Mouse (Mus musculus): Measurements from ENCODE around the gene Pcgf6.

Gene Pcgf6

GRCm38 (mm10) chr19:47050271-47051032 lies at the start of gene Pcgf6:
TSS of gene Pcgf6 (minus strand) at chr19:47050906.
- DNase-seq, result peak; percentile 81

- peak; percentile 95 for DNase-seq
Measured at GRCm38 (mm10) chr19:47090550-47091156, 39.9 kb upstream of the Pcgf6 start, which contains the start of the genes Usmg5 and Pdcd11. TSS of gene Usmg5 (minus strand) at chr19:47090647. TSS of gene Pdcd11 (plus strand) at chr19:47090768.

GRCm38 (mm10) chr19:47089718-47090525 lies 39.2 kb upstream of the Pcgf6 start:
- peak; percentile 15 for DNase-seq

GRCm38 (mm10) chr19:47088226-47088625 lies 37.5 kb upstream of the Pcgf6 start:
- DNase-seq, result no peak

- peak; percentile 82 for DNase-seq
Measured at GRCm38 (mm10) chr19:47067924-47068611, 17.4 kb upstream of the Pcgf6 start.

- peak; percentile 97 for DNase-seq
Measured at GRCm38 (mm10) chr19:47067096-47067882, 16.6 kb upstream of the Pcgf6 start, which contains the start of gene Taf5. TSS of gene Taf5 (plus strand) at chr19:47067746.

GRCm38 (mm10) chr19:47065860-47066259 lies 15.2 kb upstream of the Pcgf6 start:
- DNase-seq, result no peak

GRCm38 (mm10) chr19:47057684-47058083 lies 7.0 kb upstream of the Pcgf6 start:
- DNase-seq, result no peak

GRCm38 (mm10) chr19:47053471-47053870 lies 2.8 kb upstream of the Pcgf6 start:
- no peak for DNase-seq

- DNase-seq, result no peak
Measured at GRCm38 (mm10) chr19:47052927-47053326, 2.2 kb upstream of the Pcgf6 start.

- no peak for DNase-seq
Measured at GRCm38 (mm10) chr19:47049840-47050239, 866 bp downstream of the Pcgf6 start.

GRCm38 (mm10) chr19:47049061-47049460 lies 1.6 kb downstream of the Pcgf6 start:
- no peak for DNase-seq

- no peak for DNase-seq
Measured at GRCm38 (mm10) chr19:47047236-47047833, 3.4 kb downstream of the Pcgf6 start.

- no peak for DNase-seq
Measured at GRCm38 (mm10) chr19:47046343-47046742, 4.4 kb downstream of the Pcgf6 start.

GRCm38 (mm10) chr19:47043608-47044007 lies 7.1 kb downstream of the Pcgf6 start:
- DNase-seq, result no peak

GRCm38 (mm10) chr19:47040720-47041473 lies 9.8 kb downstream of the Pcgf6 start:
- DNase-seq, result no peak

- no peak for DNase-seq
Measured at GRCm38 (mm10) chr19:47036596-47036995, 14.1 kb downstream of the Pcgf6 start.

- DNase-seq, result no peak
Measured at GRCm38 (mm10) chr19:47034916-47035315, 15.8 kb downstream of the Pcgf6 start.

- DNase-seq, result no peak
Measured at GRCm38 (mm10) chr19:47031770-47032169, 18.9 kb downstream of the Pcgf6 start.

GRCm38 (mm10) chr19:47029796-47030195 lies 20.9 kb downstream of the Pcgf6 start:
- no peak for DNase-seq

GRCm38 (mm10) chr19:47026513-47026912 lies 24.2 kb downstream of the Pcgf6 start:
- DNase-seq, result no peak
